In the genomic region with DNA sequence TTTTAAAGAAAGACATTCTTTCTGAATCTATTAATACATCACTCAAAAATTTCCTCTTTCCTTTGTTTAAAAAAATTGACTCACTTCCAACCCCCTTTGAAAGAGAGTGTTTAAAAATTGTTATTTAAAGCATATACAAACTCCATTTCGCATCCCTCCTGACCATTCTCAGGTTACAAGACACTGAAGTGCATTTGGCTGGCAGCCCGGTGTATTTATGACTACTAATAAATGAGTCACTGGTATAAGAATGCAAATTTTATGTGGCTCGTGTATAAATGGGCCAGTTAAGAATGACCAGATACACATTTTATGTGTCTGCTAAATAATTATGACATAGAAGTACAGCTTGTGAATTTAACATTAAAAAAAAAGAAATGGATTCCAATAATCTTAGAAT, we compare ENCODE assay signal across 7 mouse cellular contexts.
A peak's percentile ranks its signal among the peaks of the same experiment; 100 is the strongest.
DNase-seq lines count a peak whose midpoint lies in the region; ATAC-seq lines count a peak whose summit lies in the region.

No protein-coding gene starts in this region.

- H3K4me2 ChIP-seq in hindbrain, embryonic 16.5 days (ENCODE audit: low read length), result no peak overlapping the region

- no peak overlapping the region for H3K4me3 ChIP-seq in hindbrain, embryonic 16.5 days (ENCODE audit: low read length)

- no peaks in the 10 kb centered on the region for H3K9me3 ChIP-seq in hindbrain, embryonic 16.5 days (ENCODE audit: control insufficient read depth, low read length)

- H3K9ac ChIP-seq in hindbrain, embryonic 16.5 days (ENCODE audit: low read depth, low read length), result no peak overlapping the region

- ATAC-seq in hindbrain, embryonic 16.5 days, result no peak

- DNase-seq in right cerebral cortex, postnatal 4 days, result peak; percentile 4
- DNase-seq in right cerebral cortex, adult 18-20 months, result no peak
- peak; percentile 55 for DNase-seq in forelimb bud, embryonic 11.5 days (ENCODE audit: low read depth, low spot score)
- peak; percentile 66 to 80 for DNase-seq in kidney, postnatal 25 days
- peak; percentile 32 to 76 for DNase-seq in urinary bladder, postnatal 4 days (ENCODE audit: low spot score in 2 of 2)
- no peak for DNase-seq in left cerebral cortex, postnatal 14 days (ENCODE audit: low spot score in 2 of 2)

- H3K27me3 ChIP-seq in hindbrain, embryonic 16.5 days (replicated peaks; ENCODE audit: control insufficient read depth, insufficient read depth, low read length), result no peaks in the 10 kb centered on the region

- H3K4me1 ChIP-seq in hindbrain, embryonic 16.5 days (ENCODE audit: control insufficient read depth, insufficient read depth, low read depth, low read length), result no peaks in the 10 kb centered on the region

- WGBS in hindbrain, embryonic 16.5 days, result 51% methylated on average over 3 of the region's 3 CpGs

- no peaks in the 10 kb centered on the region for H3K36me3 ChIP-seq in hindbrain, embryonic 16.5 days (ENCODE audit: control insufficient read depth, insufficient read depth, low read length)

- intact Hi-C loops in left cerebral cortex, postnatal 14 days (cut with DNase I), result no loop called here

- no peak overlapping the region for H3K27ac ChIP-seq in hindbrain, embryonic 16.5 days (ENCODE audit: low read depth, low read length)

Comparison
In these comparisons a context has a peak if more than half of its experiments do, and no peak if none do; other contexts are left out.
1. DNase-seq: peak in right cerebral cortex, postnatal 4 days (single experiment), forelimb bud, embryonic 11.5 days (single experiment), kidney, postnatal 25 days (2 of 2) and urinary bladder, postnatal 4 days (2 of 2); none in right cerebral cortex, adult 18-20 months (single experiment) and left cerebral cortex, postnatal 14 days (0 of 2).